Mouse (Mus musculus) monocyte, adult 59 days (primary cell): ENCODE measurements around the gene Slc22a2. TPM values are rescaled to one million over a fixed set of nuclear protein-coding genes. Genes with fewer than 3 reads are reported as not detected.

Experiments used
- total RNA-seq, 2 experiments: library from RNA; stranded (reverse); gene quantifications; one replicate each; pipeline ENCODE4 v1.2.4; 2023

Slc22a2 gene
- not detected for total RNA-seq

GRCm38 (mm10) chr17:12583991-12584390 lies at the start of gene Slc22a2:
Slc22a2 (plus strand) TSS chr17:12584132.

GRCm38 (mm10) chr17:12675646-12676045 lies 91.7 kb downstream of the Slc22a2 start, which contains the start of gene Slc22a1:
Slc22a1 (minus strand) TSS chr17:12675829.

Other genes with a start within 250 kb of the Slc22a2 start
- gene Plg, start 205.5 kb upstream of the Slc22a2 start, total RNA-seq, result not detected
- gene Slc22a3, start 76.4 kb upstream of the Slc22a2 start, total RNA-seq, result under 1 TPM; 0.13 to 0.15 TPM
- gene Slc22a1, start 91.7 kb downstream of the Slc22a2 start, total RNA-seq, result not detected
- 1 to 10 TPM; 4.3 to 5.1 TPM for gene Igf2r, start 185.5 kb downstream of the Slc22a2 start, total RNA-seq